Mouse (Mus musculus) hindbrain, embryonic 11.5 days (tissue): ENCODE measurements around the gene Igf1. TPM values are rescaled to one million over a fixed set of nuclear protein-coding genes. Genes with fewer than 3 reads are reported as not detected.

ENCODE experiments used
- ATAC-seq: fragments of 200-750 bp; cut with Nextera tagmentation; 2 replicates; pipeline ENCODE4 v1.8.0; 2017; ENCODE audit warnings: mild to moderate bottlenecking, moderate TSS enrichment, moderate library complexity; ENCODE audit not compliant: low FRiP score
- DNase-seq: peaks from one replicate; pipeline ENCODE4 v3.0.0-alpha.2; 2015; ENCODE audit warnings: low spot score
- H3K27ac ChIP-seq: fragments of 300-500 bp; sonication (generic); 2 replicates; pipeline ENCODE4 v1.5.1; 2014; ENCODE audit warnings: mild to moderate bottlenecking, low read depth, low read length
- H3K27me3 ChIP-seq: fragments of 300-500 bp; sonication (generic); 2 replicates; pipeline ENCODE4 v1.6.1; 2014; ENCODE audit warnings: mild to moderate bottlenecking, low read length, moderate library complexity, mixed read lengths; ENCODE audit not compliant: control insufficient read depth, insufficient read depth
- H3K36me3 ChIP-seq: fragments of 300-500 bp; sonication (generic); 2 replicates; pipeline ENCODE4 v1.6.1; 2014; ENCODE audit warnings: mild to moderate bottlenecking, low read length, moderate library complexity, mixed read lengths; ENCODE audit not compliant: control insufficient read depth, insufficient read depth
- H3K4me1 ChIP-seq: fragments of 300-500 bp; sonication (generic); replicated peaks from 2 replicates; pipeline ENCODE4 v1.6.1; 2014; ENCODE audit warnings: low read length, mixed read lengths; ENCODE audit not compliant: control insufficient read depth, insufficient read depth
- H3K4me2 ChIP-seq: fragments of 300-500 bp; sonication (generic); replicated peaks from 2 replicates; pipeline ENCODE4 v1.6.1; 2014; ENCODE audit warnings: mild to moderate bottlenecking, low read depth, low read length
- H3K4me3 ChIP-seq: fragments of 300-500 bp; sonication (generic); 2 replicates; pipeline ENCODE4 v1.5.1; 2014; ENCODE audit warnings: low read depth, low read length
- H3K9ac ChIP-seq: fragments of 300-500 bp; sonication (generic); 2 replicates; pipeline ENCODE4 v1.6.1; 2014; ENCODE audit warnings: low read depth, low read length
- H3K9me3 ChIP-seq: fragments of 300-500 bp; sonication (generic); 2 replicates; pipeline ENCODE4 v1.6.1; 2016; ENCODE audit warnings: low read length; ENCODE audit not compliant: control insufficient read depth
- WGBS: fragments of 180-500 bp; shearing (Covaris S2); extraction: QIAGEN DNeasy Blood & Tissue Kit; methylation state at CpG from one replicate; pipeline ENCODE4 v1.1.7; 2014; 5-methylcytosine and 5-hydroxymethylcytosine counted together
- polyA plus RNA-seq: library from polyadenylated mRNA; unstranded; fragments of >200 nt; fragmentation: Nextera tagmentation; extraction: Ambion mirVana; gene quantifications from 2 replicates; pipeline ENCODE4 v1.2.1, GENCODE M21; 2014

The Igf1 gene
- polyA plus RNA-seq, 1 experiment from 2014 or later = 32.7 TPM

DNA sequence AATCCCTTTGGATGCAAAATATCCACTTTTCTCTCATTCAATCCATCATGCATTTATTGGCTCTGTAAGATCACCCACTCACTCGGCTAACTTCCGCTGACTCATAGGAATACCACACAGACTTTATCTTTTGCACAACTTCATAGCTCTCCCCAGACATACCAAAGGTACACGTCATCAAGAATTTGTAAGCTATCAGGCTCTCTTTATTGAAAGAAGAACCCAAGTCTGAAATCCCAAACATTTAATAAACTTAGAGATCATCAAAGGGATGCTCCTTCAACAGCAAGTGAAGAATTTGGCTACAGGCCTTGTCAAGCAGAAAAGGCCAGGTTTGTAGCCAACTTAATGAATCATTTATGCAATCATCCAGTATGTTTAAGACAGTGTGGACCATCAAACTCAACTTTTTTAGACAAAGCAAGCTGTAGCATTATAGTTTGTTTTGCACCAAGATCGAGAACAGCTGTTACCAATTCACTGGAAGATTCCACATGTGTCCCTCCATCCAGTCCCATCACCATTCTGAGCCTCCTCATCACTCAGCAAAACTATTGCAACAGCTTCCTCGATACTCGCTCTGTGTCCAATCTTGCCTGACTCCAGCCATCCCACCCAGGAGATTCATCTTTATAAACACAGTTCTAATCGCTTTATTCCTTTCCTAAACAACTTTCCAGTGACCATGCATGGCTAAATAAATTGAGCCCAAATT is 22.2 kb downstream of the Igf1 start:
- no peak overlapping the region for H3K4me2 ChIP-seq
- H3K9ac ChIP-seq = no peak overlapping the region
- no peaks in the 10 kb centered on the region for H3K27me3 ChIP-seq
- H3K36me3 ChIP-seq = no peaks in the 10 kb centered on the region
- ATAC-seq = no peak
- no peak for DNase-seq
- no peak overlapping the region for H3K4me3 ChIP-seq
- 89% methylated on average over 7 of the region's 7 CpGs for WGBS
- H3K4me1 ChIP-seq = no peaks in the 10 kb centered on the region
- no peaks in the 10 kb centered on the region for H3K9me3 ChIP-seq
- H3K27ac ChIP-seq = no peak overlapping the region

DNA sequence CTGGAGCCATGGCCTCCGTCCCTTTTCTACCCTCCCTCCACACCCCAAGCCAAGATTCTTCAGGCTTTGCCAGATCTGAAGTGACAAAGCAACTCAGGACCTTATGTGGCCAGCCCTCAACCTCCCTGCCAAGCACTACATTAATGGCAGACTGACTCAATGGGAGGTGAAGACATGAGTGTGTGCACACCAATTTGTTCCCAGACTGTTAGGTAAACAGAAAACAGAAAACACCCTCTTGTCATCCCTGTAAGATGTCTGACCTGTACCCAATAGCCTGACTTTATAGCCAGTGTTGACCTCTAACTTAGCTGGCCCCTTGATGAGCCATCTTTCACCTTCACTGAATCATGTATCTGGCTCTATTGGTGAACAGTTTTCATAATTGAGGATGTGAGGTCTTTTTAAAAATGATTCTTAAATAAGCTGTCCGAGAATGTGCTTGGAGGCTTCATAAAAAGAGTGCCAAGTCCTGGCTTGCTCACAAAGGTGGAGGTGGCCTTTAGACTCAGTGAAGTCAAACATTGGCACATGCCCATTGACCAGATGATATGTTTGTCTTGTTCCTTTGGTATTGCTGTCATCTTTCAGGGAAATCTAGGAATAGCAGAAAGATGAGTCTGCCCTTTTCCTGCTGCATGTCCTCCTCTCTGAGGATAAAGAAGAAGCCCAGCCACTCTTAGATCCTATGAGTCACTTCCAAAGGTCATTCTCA is 27.4 kb downstream of the Igf1 start:
- H3K9ac ChIP-seq = no peak overlapping the region
- no peaks in the 10 kb centered on the region for H3K36me3 ChIP-seq
- H3K4me1 ChIP-seq = no peaks in the 10 kb centered on the region
- WGBS = 87% methylated on average over 2 of the region's 2 CpGs
- H3K4me2 ChIP-seq = no peak overlapping the region
- H3K27ac ChIP-seq = no peak overlapping the region
- no peaks in the 10 kb centered on the region for H3K9me3 ChIP-seq
- no peaks in the 10 kb centered on the region for H3K27me3 ChIP-seq
- no peak overlapping the region for H3K4me3 ChIP-seq
- ATAC-seq = no peak
- DNase-seq = no peak

DNA sequence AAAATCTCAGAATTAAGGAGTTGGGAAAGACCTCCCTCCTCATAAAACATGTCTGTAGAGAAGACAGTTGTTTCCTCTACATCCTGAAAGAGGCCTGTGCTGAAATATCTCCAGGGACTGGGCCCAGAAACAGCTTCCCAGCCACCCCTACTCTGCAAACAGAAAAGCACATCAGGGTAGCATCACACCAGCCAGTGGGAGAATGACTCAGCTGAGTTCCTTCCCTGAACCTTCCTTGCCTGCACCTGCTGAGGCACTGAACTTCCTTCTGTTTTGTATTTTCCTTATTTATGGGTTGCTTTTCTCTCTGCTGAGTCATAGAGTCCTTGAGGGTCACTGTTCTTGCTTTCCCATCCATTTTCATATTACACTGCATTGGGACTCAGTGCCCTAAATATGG is 31.8 kb downstream of the Igf1 start:
- Histone ChIP-seq H3K4me1 (no peaks in the 10 kb centered on the region), H3K4me3 (no peak overlapping the region), H3K9ac (no peak overlapping the region), H3K36me3 (no peaks in the 10 kb centered on the region), H3K27ac (no peak overlapping the region), H3K9me3 (no peaks in the 10 kb centered on the region), H3K4me2 (no peak overlapping the region), H3K27me3 (no peaks in the 10 kb centered on the region)
- ATAC-seq = no peak
- DNase-seq = no peak

DNA sequence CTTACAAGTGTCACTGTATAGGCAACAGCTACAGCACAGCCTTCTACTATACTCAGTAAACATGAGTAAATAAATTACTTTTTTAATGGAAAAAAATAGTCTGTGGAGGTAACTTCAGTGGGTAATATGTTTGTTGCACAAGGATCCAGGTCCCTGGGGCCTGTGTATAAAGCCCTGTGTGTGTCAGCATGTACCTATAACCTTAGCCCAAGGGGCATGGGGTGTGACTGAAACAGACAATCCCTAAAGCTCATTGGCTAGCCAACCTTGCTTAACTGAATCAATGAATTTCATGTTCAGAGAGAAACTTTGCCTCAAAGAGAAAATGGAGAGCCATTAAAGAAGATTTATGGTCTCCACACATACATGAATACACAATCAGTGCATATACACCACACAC is 34.2 kb downstream of the Igf1 start:
- DNase-seq (no peak), ATAC-seq (no peak)
- no peak overlapping the region for H3K4me2 ChIP-seq
- H3K27me3 ChIP-seq = no peaks in the 10 kb centered on the region
- no peaks in the 10 kb centered on the region for H3K4me1 ChIP-seq
- H3K27ac ChIP-seq = no peak overlapping the region
- no peak overlapping the region for H3K4me3 ChIP-seq
- no peak overlapping the region for H3K9ac ChIP-seq
- no peaks in the 10 kb centered on the region for H3K9me3 ChIP-seq
- H3K36me3 ChIP-seq = no peaks in the 10 kb centered on the region

DNA sequence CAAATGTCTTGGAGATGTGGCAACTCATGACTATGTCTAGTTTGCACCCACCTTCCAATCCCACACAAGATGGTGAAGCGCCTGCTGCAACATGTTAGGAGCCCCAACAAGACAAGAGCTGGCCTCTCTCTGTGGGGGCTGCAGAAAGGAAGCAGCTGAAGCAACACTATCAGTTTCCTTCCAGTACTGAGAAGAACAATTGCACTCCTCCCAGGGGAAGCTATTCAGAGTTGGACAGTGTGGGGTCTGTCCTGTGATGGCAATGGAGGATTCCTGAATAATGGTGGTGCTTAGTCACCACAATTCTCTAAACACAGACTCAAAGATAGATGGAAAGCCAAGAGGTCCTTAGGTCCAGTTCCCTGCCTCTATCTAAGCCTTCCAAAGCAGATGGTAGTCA is 35.2 kb downstream of the Igf1 start:
- Histone ChIP-seq H3K9me3 (no peaks in the 10 kb centered on the region), H3K4me2 (no peak overlapping the region), H3K4me3 (no peak overlapping the region), H3K36me3 (no peaks in the 10 kb centered on the region), H3K27ac (no peak overlapping the region), H3K9ac (no peak overlapping the region), H3K27me3 (no peaks in the 10 kb centered on the region), H3K4me1 (no peaks in the 10 kb centered on the region)
- no peak for ATAC-seq
- DNase-seq = no peak
- WGBS = 88% methylated on average over 1 of the region's 1 CpGs

DNA sequence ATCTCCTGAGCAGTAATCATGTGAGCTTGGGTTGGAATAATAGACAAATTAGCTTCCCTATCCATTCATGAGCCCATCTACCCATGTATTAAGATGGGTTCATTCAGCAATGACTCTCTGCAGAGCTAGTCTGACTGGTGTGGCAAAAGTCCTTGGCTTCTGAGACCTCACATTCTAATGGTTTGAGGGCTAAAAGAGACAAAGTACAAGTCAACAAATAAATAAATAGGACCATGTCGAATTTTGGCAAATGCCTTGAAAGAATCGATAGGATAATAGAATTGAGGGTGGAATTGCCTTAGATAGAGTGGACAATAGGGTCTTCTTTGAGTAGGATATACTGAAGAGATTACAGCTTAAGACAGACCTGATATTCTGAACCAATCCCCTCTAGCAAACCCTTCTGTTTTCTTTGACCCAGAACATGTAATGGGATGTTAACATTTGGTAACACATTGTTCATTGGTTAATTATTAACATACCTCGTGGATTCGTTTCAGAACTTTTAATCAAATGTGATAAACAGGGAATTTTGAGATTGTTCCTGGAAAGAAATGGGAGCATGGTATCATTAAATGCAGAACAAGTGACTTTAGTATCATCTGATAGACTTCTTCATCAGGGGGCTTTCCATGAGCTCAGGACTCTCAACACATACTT is 36.5 kb downstream of the Igf1 start:
- no peaks in the 10 kb centered on the region for H3K36me3 ChIP-seq
- no peaks in the 10 kb centered on the region for H3K9me3 ChIP-seq
- H3K4me2 ChIP-seq = no peak overlapping the region
- H3K27ac ChIP-seq = no peak overlapping the region
- H3K4me1 ChIP-seq = no peaks in the 10 kb centered on the region
- no peak overlapping the region for H3K9ac ChIP-seq
- WGBS = 85% methylated on average over 4 of the region's 4 CpGs
- DNase-seq (no peak), ATAC-seq (no peak)
- H3K27me3 ChIP-seq = no peaks in the 10 kb centered on the region
- H3K4me3 ChIP-seq = no peak overlapping the region

DNA sequence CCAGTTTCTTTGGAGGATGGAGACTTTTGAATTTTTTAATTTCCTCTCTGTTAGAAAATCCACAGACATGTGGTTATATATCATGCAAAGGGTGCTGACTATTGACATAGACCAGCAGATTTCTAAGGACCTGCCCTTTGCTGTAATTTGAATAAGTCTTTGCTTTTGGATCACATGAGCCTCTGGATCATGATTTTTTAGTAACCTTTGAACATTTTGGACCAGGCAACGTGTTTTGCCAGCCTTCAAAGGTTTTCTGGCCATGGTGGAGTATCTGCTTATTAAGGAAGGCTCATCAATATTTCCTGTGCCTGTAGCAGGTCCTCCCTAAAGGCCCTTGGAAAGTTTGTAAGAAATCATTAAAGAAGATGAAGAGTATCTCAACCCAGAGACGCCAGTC is 37.3 kb downstream of the Igf1 start:
- H3K9ac ChIP-seq = no peak overlapping the region
- no peak overlapping the region for H3K27ac ChIP-seq
- no peak for ATAC-seq

DNA sequence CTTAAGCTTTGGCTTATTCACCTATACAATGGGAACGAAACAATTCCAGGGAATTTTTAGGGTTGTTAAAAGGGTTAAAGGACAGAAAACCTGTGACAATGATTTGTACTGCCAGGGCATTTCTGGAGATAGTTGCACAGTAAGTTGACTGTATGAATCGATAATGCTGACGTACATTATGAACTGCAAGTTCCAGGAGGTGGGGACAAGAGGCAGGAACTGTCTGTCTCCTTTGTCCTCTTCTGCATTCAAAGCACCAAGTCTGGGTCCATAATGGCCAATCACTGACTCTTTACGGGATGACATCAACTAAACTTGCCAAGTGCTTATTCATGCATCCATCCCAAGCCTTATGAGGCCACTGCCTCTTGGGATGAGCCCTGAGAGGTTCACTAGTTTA is 39.3 kb downstream of the Igf1 start:
- H3K27me3 ChIP-seq = no peaks in the 10 kb centered on the region
- DNase-seq (no peak), ATAC-seq (no peak)
- no peak overlapping the region for H3K27ac ChIP-seq
- no peak overlapping the region for H3K4me3 ChIP-seq
- H3K9ac ChIP-seq = no peak overlapping the region
- H3K36me3 ChIP-seq = no peaks in the 10 kb centered on the region
- H3K4me2 ChIP-seq = no peak overlapping the region
- H3K9me3 ChIP-seq = no peaks in the 10 kb centered on the region
- WGBS = 94% methylated on average over 4 of the region's 4 CpGs
- H3K4me1 ChIP-seq = no peaks in the 10 kb centered on the region

More for the DNA sequence above, 37.3 kb downstream of the Igf1 start:
- Histone ChIP-seq H3K9me3 (no peaks in the 10 kb centered on the region), H3K4me2 (no peak overlapping the region), H3K4me1 (no peaks in the 10 kb centered on the region), H3K36me3 (no peaks in the 10 kb centered on the region), H3K27me3 (no peaks in the 10 kb centered on the region), H3K4me3 (no peak overlapping the region)
- 61% methylated on average over 2 of the region's 2 CpGs for WGBS
- no peak for DNase-seq

DNA sequence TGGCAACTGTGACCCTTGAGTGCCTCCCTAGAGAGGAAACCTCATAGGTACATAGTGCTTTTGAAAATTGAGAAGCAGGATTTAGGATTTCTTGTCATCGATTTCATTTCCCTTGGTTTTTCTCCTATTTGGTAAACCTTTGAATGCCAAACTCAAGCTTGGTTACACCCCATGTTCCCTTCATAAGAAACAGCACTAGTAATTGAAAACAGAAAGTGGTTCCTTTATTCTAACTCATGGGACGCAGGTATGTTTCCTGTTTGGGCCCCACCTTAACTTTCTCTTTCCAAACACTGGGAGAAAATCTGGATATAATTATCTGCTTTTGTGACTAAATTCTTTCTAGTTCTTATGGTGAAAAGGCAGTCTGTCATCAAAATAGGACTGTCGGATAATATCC is 40.8 kb downstream of the Igf1 start:
- 63% methylated on average over 3 of the region's 3 CpGs for WGBS
- H3K36me3 ChIP-seq = no peaks in the 10 kb centered on the region
- H3K4me3 ChIP-seq = no peak overlapping the region
- DNase-seq (no peak), ATAC-seq (no peak)
- H3K4me1 ChIP-seq = no peaks in the 10 kb centered on the region
- no peaks in the 10 kb centered on the region for H3K27me3 ChIP-seq
- no peak overlapping the region for H3K9ac ChIP-seq
- H3K4me2 ChIP-seq = no peak overlapping the region
- H3K27ac ChIP-seq = no peak overlapping the region
- no peaks in the 10 kb centered on the region for H3K9me3 ChIP-seq
